Mouse (Mus musculus): ENCODE measurements at regions not wholly inside any gene's neighbourhood (a gene's known extent, or its start where the extent isn't known, plus 50 kb on each side); places are given as distances from the start of the nearest gene placed in this dataset.

- DNase-seq: peak in 1 of 2 experiments; percentile 14
These were observed 52.3 kb downstream of the Rplp1 start for GRCm38 (mm10) chr9:61862071-61862480.

GRCm38 (mm10) chr9:61860147-61860546 lies 54.2 kb downstream of the Rplp1 start:
- DNase-seq: peak; percentile 35 to 46

GRCm38 (mm10) chr9:61859438-61859837 lies 54.9 kb downstream of the Rplp1 start:
- DNase-seq: no peak

GRCm38 (mm10) chr9:61857817-61858216 lies 56.5 kb downstream of the Rplp1 start:
- DNase-seq: no peak

- DNase-seq: peak; percentile 36 to 40
These were observed 57.7 kb downstream of the Rplp1 start for GRCm38 (mm10) chr9:61856686-61857085.

- DNase-seq: no peak
These were observed 58.7 kb downstream of the Rplp1 start for GRCm38 (mm10) chr9:61855686-61856085.

GRCm38 (mm10) chr9:61853841-61854240 lies 60.5 kb downstream of the Rplp1 start:
- no peak for DNase-seq

- peak; percentile 39 to 41 for DNase-seq
These were observed 63.0 kb downstream of the Rplp1 start for GRCm38 (mm10) chr9:61851331-61851730.

GRCm38 (mm10) chr9:61848401-61848800 lies 65.9 kb downstream of the Rplp1 start:
- DNase-seq: no peak

GRCm38 (mm10) chr9:61847496-61847895 lies 66.8 kb downstream of the Rplp1 start:
- DNase-seq: no peak

GRCm38 (mm10) chr9:61844645-61845044 lies 69.7 kb downstream of the Rplp1 start:
- DNase-seq: no peak

- DNase-seq: no peak
These were observed 70.2 kb downstream of the Rplp1 start for GRCm38 (mm10) chr9:61844141-61844540.

- no peak for DNase-seq
These were observed 70.8 kb downstream of the Rplp1 start for GRCm38 (mm10) chr9:61843513-61843912.

- DNase-seq: no peak
These were observed 72.0 kb downstream of the Rplp1 start for GRCm38 (mm10) chr9:61842384-61842783.

- DNase-seq: no peak
These were observed 73.1 kb downstream of the Rplp1 start for GRCm38 (mm10) chr9:61841222-61841621.

- DNase-seq: no peak
These were observed 74.0 kb downstream of the Rplp1 start for GRCm38 (mm10) chr9:61840353-61840752.

GRCm38 (mm10) chr9:61833226-61833625 lies 81.1 kb downstream of the Rplp1 start:
- DNase-seq: no peak

GRCm38 (mm10) chr9:61830236-61830635 lies 84.1 kb downstream of the Rplp1 start:
- peak; percentile 79 for DNase-seq

- DNase-seq: no peak
These were observed 84.6 kb downstream of the Rplp1 start for GRCm38 (mm10) chr9:61829736-61830135.

- no peak for DNase-seq
These were observed 85.0 kb downstream of the Rplp1 start for GRCm38 (mm10) chr9:61829301-61829700.

GRCm38 (mm10) chr9:61827721-61828120 lies 86.6 kb downstream of the Rplp1 start:
- no peak for DNase-seq

- no peak for DNase-seq
These were observed 87.3 kb downstream of the Rplp1 start for GRCm38 (mm10) chr9:61827014-61827413.

GRCm38 (mm10) chr9:61826415-61826814 lies 87.9 kb downstream of the Rplp1 start:
- no peak for DNase-seq

GRCm38 (mm10) chr9:61825804-61826203 lies 88.5 kb downstream of the Rplp1 start:
- DNase-seq: no peak

GRCm38 (mm10) chr9:61819836-61820235 lies 94.5 kb downstream of the Rplp1 start:
- no peak for DNase-seq

Measured in cerebellum, adult 18-20 months (tissue).